Mouse (Mus musculus) heart, embryonic 16.5 days (tissue): ENCODE data around the gene Jph2. TPM values are rescaled to one million over a fixed set of nuclear protein-coding genes. Genes with fewer than 3 reads are reported as not detected.

Experiments
- ATAC-seq: fragments of 200-750 bp; cut with Nextera tagmentation; replicated peaks from 2 replicates; pipeline ENCODE4 v1.8.0; 2017; ENCODE audit warnings: moderate number of reproducible peaks; ENCODE audit not compliant: insufficient read depth, low FRiP score; ENCODE audit errors: extremely low read depth
- H3K27ac ChIP-seq: fragments of 300-500 bp; sonication (generic); 2 replicates; pipeline ENCODE4 v1.5.1; 2014; ENCODE audit warnings: mild to moderate bottlenecking, low read length, control low read depth, moderate library complexity
- H3K27me3 ChIP-seq: fragments of 300-500 bp; sonication (generic); 2 replicates; pipeline ENCODE4 v1.6.1; 2014; ENCODE audit warnings: low read length, mixed read lengths; ENCODE audit not compliant: control insufficient read depth, insufficient read depth
- H3K36me3 ChIP-seq: fragments of 300-500 bp; sonication (generic); 2 replicates; pipeline ENCODE4 v1.6.1; 2014; ENCODE audit not compliant: control insufficient read depth, insufficient read depth
- H3K4me1 ChIP-seq: fragments of 300-500 bp; sonication (generic); 2 replicates; pipeline ENCODE4 v1.6.1; 2014; ENCODE audit warnings: low read length, mixed read lengths; ENCODE audit not compliant: control insufficient read depth, insufficient read depth
- H3K4me2 ChIP-seq: fragments of 300-500 bp; sonication (generic); 2 replicates; pipeline ENCODE4 v1.6.1; 2014; ENCODE audit warnings: low read depth, mild to moderate bottlenecking, control low read depth, low read length
- H3K4me3 ChIP-seq: fragments of 300-500 bp; sonication (generic); 2 replicates; pipeline ENCODE4 v1.5.1; 2014; ENCODE audit warnings: mild to moderate bottlenecking, control low read depth, low read length
- H3K9ac ChIP-seq: fragments of 300-500 bp; sonication (generic); 2 replicates; pipeline ENCODE4 v1.6.1; 2014; ENCODE audit warnings: low read length, control low read depth
- H3K9me3 ChIP-seq: fragments of 300-500 bp; sonication (generic); replicated peaks from 2 replicates; pipeline ENCODE4 v1.6.1; 2016; ENCODE audit warnings: low read length; ENCODE audit not compliant: control insufficient read depth
- WGBS: fragments of 180-500 bp; shearing (Covaris S2); extraction: QIAGEN DNeasy Blood & Tissue Kit; methylation state at CpG from one replicate; pipeline ENCODE4 v1.1.7; 2014; 5-methylcytosine and 5-hydroxymethylcytosine counted together
- polyA plus RNA-seq: library from polyadenylated mRNA; unstranded; fragments of >200 nt; fragmentation: Nextera tagmentation; extraction: Ambion mirVana; gene quantifications from 2 replicates; pipeline ENCODE4 v1.2.1, GENCODE M21; 2015

Gene Jph2
- polyA plus RNA-seq, 1 experiment from 2014 or later, result 38.5 TPM

GRCm38 (mm10) chr2:163346497-163346896, 51.3 kb downstream of the Jph2 start:
- H3K4me3 ChIP-seq, result no peak overlapping the region
- peaks cover 7% of the 10 kb centered on the region for H3K36me3 ChIP-seq
- ATAC-seq, result no peak
- H3K9me3 ChIP-seq, result 0 out of 2 replicates have a peak, but pooled peaks cover 2% of the 10 kb centered on the region
- H3K27ac ChIP-seq, result peak overlapping the region; percentile 24; the same call in 1 of the 2 replicates
- H3K9ac ChIP-seq, result peak overlapping the region; percentile 9; the same call in 1 of the 2 replicates
- H3K27me3 ChIP-seq, result no peaks in the 10 kb centered on the region
- H3K4me1 ChIP-seq, result peaks cover 42% of the 10 kb centered on the region
- 72% methylated on average over 11 of the region's 11 CpGs for WGBS
- no peak overlapping the region for H3K4me2 ChIP-seq

GRCm38 (mm10) chr2:163344976-163345660, 52.7 kb downstream of the Jph2 start:
- H3K9me3 ChIP-seq, result no peaks in the 10 kb centered on the region
- peaks cover 43% of the 10 kb centered on the region for H3K4me1 ChIP-seq
- H3K36me3 ChIP-seq, result peaks cover 5% of the 10 kb centered on the region; the same call in 1 of the 2 replicates
- 37% methylated on average over 13 of the region's 13 CpGs for WGBS
- peak overlapping the region; percentile 80 for H3K27ac ChIP-seq
- peak; percentile 69 for ATAC-seq
- H3K27me3 ChIP-seq, result no peaks in the 10 kb centered on the region
- H3K9ac ChIP-seq, result peak overlapping the region; percentile 44
- H3K4me2 ChIP-seq, result peak overlapping the region; percentile 10; the same call in 1 of the 2 replicates
- no peak overlapping the region for H3K4me3 ChIP-seq

GRCm38 (mm10) chr2:163343671-163344070, 54.1 kb downstream of the Jph2 start:
- Histone ChIP-seq H3K9me3 (no peaks in the 10 kb centered on the region), H3K4me2 (no peak overlapping the region), H3K4me3 (no peak overlapping the region), H3K9ac (no peak overlapping the region), H3K27ac (no peak overlapping the region), H3K36me3 (peaks cover 15% of the 10 kb centered on the region), H3K4me1 (peaks cover 32% of the 10 kb centered on the region), H3K27me3 (peaks cover 5% of the 10 kb centered on the region; the same call in 1 of the 2 replicates)
- no peak for ATAC-seq
- 90% methylated on average over 4 of the region's 4 CpGs for WGBS

DNA sequence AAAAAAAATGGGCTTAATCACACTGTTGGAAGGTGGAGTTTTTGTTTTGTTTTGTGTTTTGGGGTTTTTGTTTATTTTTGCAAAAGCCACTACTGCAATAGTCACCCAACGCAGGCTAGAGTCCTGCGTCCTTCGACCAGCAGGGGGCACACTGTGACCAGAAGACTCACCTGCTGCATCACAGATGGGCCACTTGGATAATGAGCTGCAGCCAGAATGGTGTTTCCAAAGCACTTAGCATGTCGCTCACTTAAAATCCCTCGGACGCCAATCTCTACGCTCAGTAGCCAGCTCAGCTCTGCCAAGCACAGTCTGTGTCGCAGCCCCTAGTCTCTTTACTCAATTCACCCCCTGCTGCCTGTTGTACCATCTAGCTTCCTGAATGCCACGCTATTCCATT, 57.5 kb downstream of the Jph2 start:
- Histone ChIP-seq H3K4me1 (peaks cover 13% of the 10 kb centered on the region), H3K27me3 (peaks cover 8% of the 10 kb centered on the region; the same call in 1 of the 2 replicates), H3K9ac (no peak overlapping the region), H3K36me3 (peaks cover 29% of the 10 kb centered on the region), H3K27ac (peak overlapping the region; percentile 30; the same call in 1 of the 2 replicates), H3K4me3 (no peak overlapping the region), H3K9me3 (no peaks in the 10 kb centered on the region), H3K4me2 (no peak overlapping the region)
- 23% methylated on average over 9 of the region's 9 CpGs for WGBS
- peak; percentile 43; the same call in 1 of the 2 replicates for ATAC-seq

- Histone ChIP-seq H3K4me3 (no peak overlapping the region), H3K36me3 (peaks cover 11% of the 10 kb centered on the region; the same call in 1 of the 2 replicates), H3K9ac (no peak overlapping the region), H3K27me3 (no peaks in the 10 kb centered on the region), H3K4me2 (no peak overlapping the region), H3K4me1 (peaks cover 17% of the 10 kb centered on the region), H3K9me3 (no peaks in the 10 kb centered on the region), H3K27ac (peak overlapping the region; percentile 29)
- no peak for ATAC-seq
- 32% methylated on average over 13 of the region's 13 CpGs for whole genome bisulfite sequencing
These were observed 65.3 kb downstream of the Jph2 start for GRCm38 (mm10) chr2:163332368-163333055.

- Histone ChIP-seq H3K9ac (no peak overlapping the region), H3K4me3 (no peak overlapping the region), H3K27ac (no peak overlapping the region), H3K27me3 (no peaks in the 10 kb centered on the region), H3K4me1 (peaks cover 17% of the 10 kb centered on the region), H3K36me3 (peaks cover 9% of the 10 kb centered on the region; the same call in 1 of the 2 replicates), H3K4me2 (no peak overlapping the region), H3K9me3 (no peaks in the 10 kb centered on the region)
- 73% methylated on average over 6 of the region's 6 CpGs for WGBS
- no peak for ATAC-seq
These were observed 66.4 kb downstream of the Jph2 start for GRCm38 (mm10) chr2:163331423-163331822.

- H3K36me3 ChIP-seq, result peaks cover 6% of the 10 kb centered on the region; the same call in 1 of the 2 replicates
- WGBS, result 23% methylated on average over 7 of the region's 7 CpGs
- no peak overlapping the region for H3K4me2 ChIP-seq
- ATAC-seq, result no peak
- H3K27me3 ChIP-seq, result no peaks in the 10 kb centered on the region
- H3K4me3 ChIP-seq, result no peak overlapping the region
- H3K27ac ChIP-seq, result no peak overlapping the region
- peaks cover 17% of the 10 kb centered on the region for H3K4me1 ChIP-seq
- no peak overlapping the region for H3K9ac ChIP-seq
- no peaks in the 10 kb centered on the region for H3K9me3 ChIP-seq
These were observed 67.1 kb downstream of the Jph2 start for GRCm38 (mm10) chr2:163330742-163331141.

- Histone ChIP-seq H3K27ac (no peak overlapping the region), H3K4me3 (no peak overlapping the region), H3K27me3 (0 out of 2 replicates have a peak, but pooled peaks cover 2% of the 10 kb centered on the region), H3K4me2 (no peak overlapping the region), H3K36me3 (no peaks in the 10 kb centered on the region), H3K4me1 (no peaks in the 10 kb centered on the region), H3K9ac (no peak overlapping the region), H3K9me3 (no peaks in the 10 kb centered on the region)
- no peak for ATAC-seq
- WGBS, result 51% methylated on average over 1 of the region's 1 CpGs
These were observed 74.6 kb downstream of the Jph2 start for GRCm38 (mm10) chr2:163323163-163323562.

DNA sequence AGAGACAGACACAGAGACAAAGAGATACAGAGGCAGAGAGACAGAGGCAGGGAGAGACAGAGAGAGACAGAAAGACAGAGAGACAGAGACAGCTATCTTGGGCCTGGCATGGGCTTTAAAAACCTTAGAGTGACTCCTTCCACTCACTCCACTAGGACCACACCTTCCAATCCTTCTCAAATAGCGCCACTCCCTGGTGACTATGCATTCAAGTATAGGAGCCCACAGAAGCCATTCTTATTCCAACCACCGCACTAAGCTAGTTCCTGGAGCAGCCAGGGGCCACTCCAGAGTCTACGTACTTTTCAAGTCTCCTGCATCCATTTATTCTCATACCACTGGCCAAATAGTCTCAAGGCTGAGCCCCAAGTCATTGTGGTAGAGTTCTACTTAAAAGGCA, 79.0 kb downstream of the Jph2 start:
- Histone ChIP-seq H3K9me3 (no peaks in the 10 kb centered on the region), H3K4me3 (no peak overlapping the region), H3K27ac (no peak overlapping the region), H3K27me3 (0 out of 2 replicates have a peak, but pooled peaks cover 2% of the 10 kb centered on the region), H3K9ac (no peak overlapping the region), H3K4me2 (no peak overlapping the region), H3K4me1 (no peaks in the 10 kb centered on the region), H3K36me3 (no peaks in the 10 kb centered on the region)
- ATAC-seq, result no peak
- WGBS, result 80% methylated on average over 3 of the region's 3 CpGs
